Mouse (Mus musculus) MEL (cell line): ENCODE measurements around the gene Serpinh1. TPM values are rescaled to one million over a fixed set of nuclear protein-coding genes. Genes with fewer than 3 reads are reported as not detected.

Experiments used
- DNase-seq: peaks from one replicate; pipeline ENCODE4 v3.0.0; 2011; ENCODE audit warnings: low read depth, low spot score
- H3K27ac ChIP-seq: 2 replicates; pipeline ENCODE4 v1.5.1; 2012; ENCODE audit warnings: low read depth, mild to moderate bottlenecking, control low read depth, low read length, moderate library complexity; ENCODE audit not compliant: control insufficient read depth
- H3K27me3 ChIP-seq, 2 experiments: fragments of 150-350 bp in 1 of 2; sonication (generic) in 1 of 2; 2 replicates each; pipeline ENCODE4 v1.6.1; 2012; ENCODE audit warnings: low read length in 2 of 2, mild to moderate bottlenecking in 2 of 2, improper control_type of control experiment in 1 of 2, moderate library complexity in 1 of 2; ENCODE audit not compliant: insufficient read depth in 2 of 2, control insufficient read depth in 1 of 2
- H3K36me3 ChIP-seq, 2 experiments: 2 replicates each; pipeline ENCODE4 v1.6.1; 2012 to 2014; ENCODE audit warnings: low read length in 2 of 2, improper control_type of control experiment in 1 of 2, inconsistent platforms in 1 of 2, mild to moderate bottlenecking in 1 of 2; ENCODE audit not compliant: insufficient read depth in 2 of 2, control insufficient read depth in 1 of 2
- H3K4me1 ChIP-seq, 2 experiments: fragments of 150-350 bp in 1 of 2; sonication (generic) in 1 of 2; 2 replicates each; pipeline ENCODE4 v1.6.1; 2012; ENCODE audit warnings: low read length in 2 of 2, improper control_type of control experiment in 1 of 2, mild to moderate bottlenecking in 1 of 2; ENCODE audit not compliant: insufficient read depth in 2 of 2, control insufficient read depth in 1 of 2
- H3K4me3 ChIP-seq, 2 experiments: fragments of 150-350 bp in 1 of 2; sonication (generic) in 1 of 2; 2 replicates each; pipeline ENCODE4 v1.5.1; 2012; ENCODE audit warnings: low read depth in 2 of 2, low read length in 2 of 2, mild to moderate bottlenecking in 2 of 2, moderate library complexity in 2 of 2, control low read depth in 1 of 2, improper control_type of control experiment in 1 of 2; ENCODE audit not compliant: control insufficient read depth in 1 of 2, insufficient read depth in 1 of 2
- H3K79me2 ChIP-seq: 2 replicates; pipeline ENCODE4 v1.6.1; 2012; ENCODE audit warnings: mild to moderate bottlenecking, low read length, moderate library complexity; ENCODE audit not compliant: control insufficient read depth, poor library complexity, insufficient read depth
- H3K9ac ChIP-seq: 2 replicates; pipeline ENCODE4 v1.6.1; 2012; ENCODE audit warnings: low read depth, mild to moderate bottlenecking, control low read depth, low read length, moderate library complexity; ENCODE audit not compliant: control insufficient read depth, poor library complexity, severe bottlenecking
- H3K9me3 ChIP-seq: fragments of 150-350 bp; sonication (generic); replicated peaks from 2 replicates; pipeline ENCODE4 v1.6.1; 2012; ENCODE audit warnings: mild to moderate bottlenecking, low read length, improper control_type of control experiment, moderate library complexity; ENCODE audit not compliant: insufficient read depth
- BHLHE40 ChIP-seq: IDR thresholded peaks from 2 replicates; pipeline ENCODE4 v1.6.1; 2012; ENCODE audit warnings: low read depth, mild to moderate bottlenecking, inconsistent platforms, low read length, improper control_type of control experiment, borderline replicate concordance
- CHD2 ChIP-seq: IDR thresholded peaks from 2 replicates; pipeline ENCODE4 v1.6.1; 2011; ENCODE audit warnings: low read length, improper control_type of control experiment
- E2F4 ChIP-seq: IDR thresholded peaks from 2 replicates; pipeline ENCODE4 v1.6.1; 2011; ENCODE audit warnings: low read depth, low read length, improper control_type of control experiment, borderline replicate concordance
- ETS1 ChIP-seq: IDR thresholded peaks from 2 replicates; pipeline ENCODE4 v1.6.1; 2012; ENCODE audit warnings: low read depth, mild to moderate bottlenecking, inconsistent platforms, low read length, improper control_type of control experiment, moderate library complexity
- HCFC1 ChIP-seq: IDR thresholded peaks from 2 replicates; pipeline ENCODE4 v1.6.1; 2012; ENCODE audit warnings: low read depth, mild to moderate bottlenecking, inconsistent platforms, low read length, improper control_type of control experiment, moderate library complexity
- JUND ChIP-seq: IDR thresholded peaks from 2 replicates; pipeline ENCODE4 v1.6.1; 2011; ENCODE audit warnings: low read depth, mild to moderate bottlenecking, improper control_type of control experiment, low read length
- KAT2A ChIP-seq: conservative IDR thresholded peaks from 2 replicates; pipeline ENCODE4 v1.6.1; 2012; ENCODE audit warnings: low read depth, low read length, improper control_type of control experiment, inconsistent platforms
- MAFK ChIP-seq: IDR thresholded peaks from 2 replicates; pipeline ENCODE4 v1.6.1; 2011; ENCODE audit warnings: low read depth, mild to moderate bottlenecking, low read length, improper control_type of control experiment, borderline replicate concordance
- MAX ChIP-seq: IDR thresholded peaks from 2 replicates; pipeline ENCODE4 v1.6.1; 2011; ENCODE audit warnings: low read length, improper control_type of control experiment
- MXI1 ChIP-seq: IDR thresholded peaks from 2 replicates; pipeline ENCODE4 v1.6.1; 2011; ENCODE audit warnings: mild to moderate bottlenecking, low read depth, low read length, improper control_type of control experiment
- MYB ChIP-seq: IDR thresholded peaks from 2 replicates; pipeline ENCODE4 v1.6.1; 2011; ENCODE audit warnings: mild to moderate bottlenecking, low read depth, low read length, improper control_type of control experiment
- NELFE ChIP-seq: IDR thresholded peaks from 2 replicates; pipeline ENCODE4 v1.6.1; 2011; ENCODE audit warnings: low read depth, low read length, improper control_type of control experiment
- NRF1 ChIP-seq: IDR thresholded peaks from 2 replicates; pipeline ENCODE4 v1.6.1; 2014; ENCODE audit warnings: low read depth, mild to moderate bottlenecking, inconsistent platforms, low read length, improper control_type of control experiment, moderate library complexity; ENCODE audit not compliant: poor library complexity, insufficient read depth, severe bottlenecking
- POLR2A ChIP-seq, 2 experiments: IDR thresholded peaks; 2 replicates each; pipeline ENCODE4 v1.6.1; 2011 to 2012; ENCODE audit warnings: low read length in 2 of 2, mild to moderate bottlenecking in 2 of 2, control low read depth in 1 of 2, improper control_type of control experiment in 1 of 2, low read depth in 1 of 2, moderate library complexity in 1 of 2; ENCODE audit not compliant: control insufficient read depth in 1 of 2, insufficient read depth in 1 of 2, poor library complexity in 1 of 2
- POLR2AphosphoS5 ChIP-seq: IDR thresholded peaks from 2 replicates; pipeline ENCODE4 v1.6.1; 2012; ENCODE audit warnings: low read depth, borderline replicate concordance, mild to moderate bottlenecking, inconsistent platforms, low read length, moderate library complexity, mixed read lengths
- RAD21 ChIP-seq: IDR thresholded peaks from 2 replicates; pipeline ENCODE4 v1.6.1; 2011; ENCODE audit warnings: mild to moderate bottlenecking, low read depth, low read length, improper control_type of control experiment
- RCOR1 ChIP-seq: IDR thresholded peaks from 2 replicates; pipeline ENCODE4 v1.6.1; 2012; ENCODE audit warnings: low read depth, mild to moderate bottlenecking, inconsistent platforms, low read length, improper control_type of control experiment
- SIN3A ChIP-seq: IDR thresholded peaks from 2 replicates; pipeline ENCODE4 v1.6.1; 2012; ENCODE audit warnings: low read length, improper control_type of control experiment, inconsistent platforms
- TAL1 ChIP-seq: IDR thresholded peaks from 2 replicates; pipeline ENCODE4 v1.6.1; 2012; ENCODE audit warnings: mild to moderate bottlenecking, inconsistent platforms, low read length, moderate library complexity, mixed read lengths
- TBP ChIP-seq: IDR thresholded peaks from 2 replicates; pipeline ENCODE4 v1.8.0; 2011; ENCODE audit warnings: low read depth, low read length, improper control_type of control experiment
- TCF12 ChIP-seq: IDR thresholded peaks from 2 replicates; pipeline ENCODE4 v1.6.1; 2014; ENCODE audit warnings: low read depth, mild to moderate bottlenecking, inconsistent platforms, low read length, improper control_type of control experiment, moderate library complexity
- UBTF ChIP-seq: IDR thresholded peaks from 2 replicates; pipeline ENCODE4 v1.6.1; 2012; ENCODE audit warnings: low read depth, mild to moderate bottlenecking, inconsistent platforms, low read length, improper control_type of control experiment, moderate library complexity, borderline replicate concordance; ENCODE audit not compliant: insufficient read depth
- USF1 ChIP-seq: IDR thresholded peaks from 2 replicates; pipeline ENCODE4 v1.6.1; 2014; ENCODE audit warnings: low read depth, mild to moderate bottlenecking, inconsistent platforms, low read length, improper control_type of control experiment, moderate library complexity
- USF2 ChIP-seq, 2 experiments: IDR thresholded peaks; 2 replicates each; pipeline ENCODE4 v1.6.1; 2011 to 2012; ENCODE audit warnings: improper control_type of control experiment in 2 of 2, low read length in 2 of 2, borderline replicate concordance in 1 of 2, inconsistent platforms in 1 of 2, low read depth in 1 of 2, mild to moderate bottlenecking in 1 of 2; ENCODE audit not compliant: insufficient read depth in 1 of 2
- ZMIZ1 ChIP-seq: IDR thresholded peaks from 2 replicates; pipeline ENCODE4 v1.6.1; 2012; ENCODE audit warnings: low read depth, mild to moderate bottlenecking, inconsistent platforms, low read length, improper control_type of control experiment, moderate library complexity
- polyA plus RNA-seq, 2 experiments: library from polyadenylated mRNA; stranded (reverse) in 1 of 2; unstranded in 1 of 2; fragments of >175 nt in 1 of 2; fragments of >200 nt in 1 of 2; gene quantifications; 2 replicates each; pipeline versions ENCODE4 v1.2.1 to v1.2.4; 2012; ENCODE audit warnings: low replicate concordance in 2 of 2, low read depth in 1 of 2; ENCODE audit not compliant: insufficient read length in 2 of 2, insufficient read depth in 1 of 2, missing spikeins in 1 of 2
- total RNA-seq: library from RNA; depleted of rRNA; stranded (reverse); fragments of 300-350 nt; gene quantifications from 2 replicates; pipeline ENCODE4 v1.2.3, GENCODE M21; 2012

The Serpinh1 gene
- total and polyA plus RNA-seq, 3 experiments: not detected

DNA sequence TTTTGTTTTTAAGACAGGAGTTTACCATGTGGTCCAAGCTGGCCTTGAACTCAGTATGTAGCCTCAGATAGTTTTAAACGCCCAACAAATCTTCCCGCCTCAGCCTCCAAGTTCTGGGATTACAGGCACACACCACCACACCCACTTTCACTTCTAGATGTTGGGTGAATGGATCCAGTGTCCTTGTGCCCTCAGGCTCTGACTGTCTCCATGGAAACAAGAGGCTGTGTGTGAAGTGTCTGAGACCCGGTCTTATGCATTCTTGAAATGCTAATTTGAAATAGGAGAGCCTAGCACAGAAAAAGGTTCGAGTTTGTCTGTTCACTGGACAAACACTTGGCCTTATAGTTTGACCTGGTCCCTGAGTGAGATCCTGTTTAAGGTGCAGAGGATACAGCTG lies 24.2 kb downstream of the Serpinh1 start:
- no peak for DNase-seq
- H3K36me3 ChIP-seq: no peaks in the 10 kb centered on the region
- no peak overlapping the region for H3K27ac ChIP-seq
- no peaks in the 10 kb centered on the region for H3K79me2 ChIP-seq
- no peak overlapping the region for H3K9ac ChIP-seq
- TF ChIP-seq E2F4: no peak
- no peak for TF ChIP-seq ZMIZ1
- no peak for TF ChIP-seq SIN3A
- TF ChIP-seq TAL1: no peak
- TF ChIP-seq HCFC1: no peak
- TF ChIP-seq POLR2AphosphoS5: no peak
- no peak for TF ChIP-seq RAD21
- no peak overlapping the region for H3K4me3 ChIP-seq
- no peaks in the 10 kb centered on the region for H3K9me3 ChIP-seq
- H3K4me1 ChIP-seq: no peaks in the 10 kb centered on the region
- H3K27me3 ChIP-seq: peaks cover 13 to 32% of the 10 kb centered on the region in 2 experiments

DNA sequence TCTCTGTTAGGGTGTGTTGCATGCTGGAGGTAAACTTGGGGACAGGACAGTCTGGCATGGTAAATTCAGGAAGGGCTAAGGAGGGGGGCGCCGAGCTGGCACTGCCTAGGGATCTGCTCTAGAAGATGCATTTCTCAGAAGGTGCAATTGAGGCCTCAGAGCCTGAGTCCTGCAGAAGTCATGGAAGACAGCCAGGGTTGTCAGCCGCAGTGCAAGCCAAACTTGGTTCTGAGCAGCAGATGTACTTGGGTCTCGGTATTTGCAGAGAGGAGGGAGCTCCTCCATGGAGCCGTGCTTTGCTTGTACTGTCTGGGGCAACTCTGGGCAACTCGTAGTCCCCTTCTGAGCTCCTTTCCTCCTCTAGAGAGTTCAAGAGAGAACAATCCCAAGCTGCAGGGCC lies 26.9 kb downstream of the Serpinh1 start:
- no peaks in the 10 kb centered on the region for H3K4me1 ChIP-seq
- H3K9me3 ChIP-seq: no peaks in the 10 kb centered on the region
- TF ChIP-seq NRF1: no peak
- no peak for TF ChIP-seq USF2 (IDR thresholded peaks at IDR 0.05; ENCODE audit: borderline replicate concordance in 1 of 2, insufficient read depth in 1 of 2, low read depth in 1 of 2, low read length in 2 of 2)
- TF ChIP-seq UBTF: no peak
- TF ChIP-seq NELFE: no peak
- no peak for TF ChIP-seq CHD2
- TF ChIP-seq POLR2A (IDR thresholded peaks at IDR 0.05; ENCODE audit: control insufficient read depth in 1 of 2, insufficient read depth in 1 of 2, low read depth in 1 of 2, low read length in 2 of 2, poor library complexity in 1 of 2): no peak
- H3K36me3 ChIP-seq: no peaks in the 10 kb centered on the region
- H3K27ac ChIP-seq: no peak overlapping the region
- no peaks in the 10 kb centered on the region for H3K79me2 ChIP-seq
- H3K27me3 ChIP-seq: peaks cover 16 to 36% of the 10 kb centered on the region in 2 experiments
- no peak for DNase-seq
- no peak overlapping the region for H3K4me3 ChIP-seq
- H3K9ac ChIP-seq: no peak overlapping the region

DNA sequence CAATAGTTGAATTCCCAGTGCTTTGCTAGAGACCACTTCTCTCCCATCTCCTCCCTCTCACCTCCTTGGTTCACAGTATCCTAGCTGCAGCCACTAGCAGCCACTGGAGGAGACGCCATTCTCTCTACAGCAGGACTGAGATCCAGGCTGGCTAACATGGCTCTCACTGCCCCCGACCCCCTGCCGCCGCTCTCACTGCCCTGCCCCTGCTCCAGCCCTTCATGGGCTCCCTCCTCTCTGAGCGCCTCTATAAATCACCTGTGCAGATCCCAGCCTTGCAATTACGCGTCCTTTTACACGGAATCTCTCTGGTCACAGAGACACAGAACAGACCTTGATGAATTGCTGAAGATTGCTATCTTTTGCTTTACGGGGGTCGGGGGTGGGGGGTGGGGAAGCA lies 28.2 kb downstream of the Serpinh1 start:
- H3K4me1 ChIP-seq: no peaks in the 10 kb centered on the region
- no peaks in the 10 kb centered on the region for H3K36me3 ChIP-seq
- no peak overlapping the region for H3K9ac ChIP-seq
- no peaks in the 10 kb centered on the region for H3K9me3 ChIP-seq
- no peaks in the 10 kb centered on the region for H3K79me2 ChIP-seq
- H3K27ac ChIP-seq: no peak overlapping the region
- no peak overlapping the region for H3K4me3 ChIP-seq
- DNase-seq: no peak
- H3K27me3 ChIP-seq: peaks cover 16 to 39% of the 10 kb centered on the region in 2 experiments
- TF ChIP-seq MAX (no peak), BHLHE40 (no peak), RAD21 (no peak), MAFK (no peak), TCF12 (no peak), TAL1 (no peak), RCOR1 (no peak), MXI1 (no peak), ZMIZ1 (no peak), ETS1 (no peak), HCFC1 (no peak), USF1 (no peak), TBP (no peak), POLR2AphosphoS5 (no peak), MYB (no peak), KAT2A (no peak), USF2 (IDR thresholded peaks at IDR 0.05; ENCODE audit: borderline replicate concordance in 1 of 2, insufficient read depth in 1 of 2, low read depth in 1 of 2, low read length in 2 of 2) (no peak), JUND (no peak)
- TF ChIP-seq, all 39 proteins: peak for 0
